Mouse (Mus musculus): ENCODE results near the gene Rhoh.
A peak's percentile ranks its signal among the peaks of the same experiment; 100 is the strongest.

The Rhoh gene

DNA sequence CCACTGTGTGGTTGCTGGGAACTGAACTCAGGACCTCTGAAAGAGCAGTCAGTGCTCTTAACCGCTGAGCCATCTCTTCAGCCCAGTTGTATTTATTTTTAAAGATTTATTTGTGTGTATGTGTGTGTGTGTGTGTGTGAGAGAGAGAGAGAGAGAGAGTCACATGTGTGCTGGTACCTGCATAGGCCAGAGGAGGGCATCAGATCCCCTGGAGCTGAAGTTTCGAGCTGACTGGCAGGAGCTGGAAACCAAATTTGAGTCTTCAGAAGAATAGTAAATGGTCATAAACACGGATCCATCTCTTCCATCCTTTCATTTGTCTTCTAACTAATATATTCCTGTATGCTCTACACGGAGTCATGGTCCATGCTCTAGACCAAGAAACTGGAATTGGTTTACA, 72.2 kb downstream of the Rhoh start:
- no peak for DNase-seq

DNA sequence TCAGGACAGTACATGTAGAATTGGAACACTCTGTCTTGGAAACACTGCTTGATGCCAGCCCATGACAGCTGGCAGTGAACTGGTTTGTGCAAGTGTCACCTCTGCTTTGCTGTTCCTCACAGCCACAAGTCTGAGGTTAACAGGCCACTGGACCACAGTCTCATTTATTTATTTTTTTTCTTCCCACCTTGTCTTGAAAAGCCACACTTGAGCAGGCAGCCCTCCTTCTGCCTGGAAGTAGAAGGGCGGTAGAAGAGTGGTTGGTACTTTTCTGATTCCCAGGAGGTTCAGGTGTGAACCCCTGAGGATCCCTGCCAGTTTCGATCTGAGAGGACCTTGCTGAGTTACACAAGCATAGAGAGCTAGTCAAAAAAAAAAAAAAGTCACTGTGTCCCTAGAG, 72.8 kb downstream of the Rhoh start:
- DNase-seq: no peak

DNA sequence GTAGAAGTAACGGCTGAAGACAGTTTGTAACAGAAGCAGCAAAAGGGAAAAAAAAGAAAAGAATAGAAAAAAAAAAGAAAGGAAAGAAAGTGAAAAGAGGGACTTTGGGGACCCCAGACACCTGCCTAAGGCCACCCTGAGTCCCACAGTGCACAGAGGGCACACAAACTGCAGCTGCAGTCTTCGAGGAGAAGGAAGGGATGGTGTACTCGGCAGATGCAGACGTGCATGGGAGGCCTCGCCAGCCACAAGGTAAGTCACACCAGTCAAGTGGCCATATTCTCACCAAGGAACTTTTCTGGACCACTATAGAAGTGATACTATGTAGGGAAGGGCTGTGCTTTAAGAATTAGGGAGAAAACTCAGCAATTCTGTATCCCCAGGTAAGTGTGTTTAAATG, 73.8 kb downstream of the Rhoh start, which contains the start of gene Chrna9:
Gene Chrna9 (plus strand): TSS at position 139 of the 400 bp plus-strand sequence.
- no peak for DNase-seq

DNA sequence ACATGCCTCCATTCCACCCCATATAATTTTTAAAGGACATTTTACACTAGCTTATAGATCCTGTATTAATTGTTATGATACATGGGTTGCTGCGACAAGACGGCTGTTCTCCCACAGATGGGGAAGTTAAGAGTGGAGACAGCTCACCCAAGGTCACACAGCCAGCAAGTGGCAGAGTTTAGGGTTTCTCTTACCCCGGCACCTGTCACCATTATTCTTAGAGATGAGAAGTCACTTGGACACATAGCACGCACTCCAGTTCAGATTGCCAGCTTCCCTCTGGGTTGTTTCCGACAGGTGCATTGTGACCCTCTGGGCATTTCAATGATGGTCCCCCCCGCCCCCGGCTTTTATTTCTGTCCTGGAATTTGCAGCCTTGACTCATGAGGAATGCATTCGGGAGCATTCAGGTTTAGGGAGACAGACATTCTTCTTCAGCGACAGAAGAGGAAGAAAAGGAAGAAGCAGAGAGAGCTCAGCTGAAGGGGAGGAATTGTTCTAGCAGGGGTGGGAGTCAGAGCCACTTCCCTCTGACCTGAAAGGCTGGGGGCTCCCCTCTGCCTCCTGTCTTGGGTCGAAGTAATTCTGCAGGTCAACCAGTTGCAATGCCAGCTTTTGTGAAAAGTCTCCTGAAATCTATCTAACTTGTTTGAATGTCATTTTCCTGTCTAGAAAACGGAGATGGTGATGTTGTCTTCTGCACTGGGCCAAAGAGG, 76.2 kb downstream of the Rhoh start:
- DNase-seq: no peak

DNA sequence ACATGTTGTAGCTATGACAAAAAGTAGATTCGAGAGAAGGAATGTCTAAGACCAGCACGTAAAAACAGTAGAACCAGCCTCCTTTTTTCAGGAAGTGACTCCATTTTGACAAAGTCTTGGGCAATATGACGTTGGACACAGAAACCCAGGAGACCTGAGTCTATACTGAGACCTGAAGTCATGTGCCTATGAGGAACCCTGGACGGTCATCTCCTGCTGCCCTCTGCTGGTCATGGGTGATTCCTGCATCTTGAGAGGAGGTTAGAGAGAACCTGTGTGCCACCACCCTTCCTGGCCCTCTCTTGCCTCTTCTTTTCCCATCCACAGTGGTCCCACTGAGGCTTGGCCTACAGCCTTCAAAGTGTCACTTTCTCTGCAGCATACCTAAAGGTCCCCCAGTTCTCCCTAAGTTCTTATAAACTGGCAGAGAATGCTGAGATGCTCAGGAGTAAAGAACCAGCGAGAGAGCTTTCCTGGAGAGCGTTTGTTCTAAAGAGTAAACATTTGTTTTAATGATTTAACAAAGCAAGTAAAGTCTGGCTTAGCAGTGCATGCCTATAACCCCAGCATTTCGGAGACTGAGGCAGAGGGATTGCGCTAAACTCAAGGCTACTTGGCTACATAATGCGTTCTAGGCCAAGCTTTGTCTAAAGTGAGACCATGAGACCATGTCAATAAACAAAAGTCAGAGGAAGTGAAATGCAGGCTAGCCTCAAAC, 77.1 kb downstream of the Rhoh start:
- peak; percentile 60 to 81 for DNase-seq

DNA sequence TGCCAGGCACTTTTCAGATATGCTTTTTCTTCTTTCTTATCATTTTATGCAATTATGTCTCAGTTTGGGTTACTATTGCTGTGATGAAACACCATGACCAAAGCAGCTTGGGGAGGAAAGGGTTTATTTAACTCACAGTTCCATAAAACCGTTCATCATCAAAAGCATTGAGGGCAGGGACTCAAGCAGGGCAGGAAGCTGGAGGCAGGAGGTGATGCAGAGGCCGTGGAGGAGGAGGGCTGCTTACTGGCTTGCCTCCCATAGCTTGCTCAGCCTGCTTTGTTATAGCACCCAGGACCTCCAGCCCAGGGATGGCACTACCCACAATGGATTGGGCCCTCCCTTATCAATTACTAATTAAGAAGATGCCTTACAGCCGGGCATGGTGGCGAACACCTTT, 80.1 kb downstream of the Rhoh start:
- no peak for DNase-seq
